Mouse (Mus musculus) spleen, postnatal 10 days (tissue): ENCODE data around the gene Cblb.
A peak's percentile ranks its signal among the peaks of the same experiment; 100 is the strongest.

Source experiments
- DNase-seq, 2 experiments: peaks; one replicate each; pipeline ENCODE4 v3.0.0; 2021 to 2022; ENCODE audit warnings: low spot score in 2 of 2

The Cblb gene

DNA sequence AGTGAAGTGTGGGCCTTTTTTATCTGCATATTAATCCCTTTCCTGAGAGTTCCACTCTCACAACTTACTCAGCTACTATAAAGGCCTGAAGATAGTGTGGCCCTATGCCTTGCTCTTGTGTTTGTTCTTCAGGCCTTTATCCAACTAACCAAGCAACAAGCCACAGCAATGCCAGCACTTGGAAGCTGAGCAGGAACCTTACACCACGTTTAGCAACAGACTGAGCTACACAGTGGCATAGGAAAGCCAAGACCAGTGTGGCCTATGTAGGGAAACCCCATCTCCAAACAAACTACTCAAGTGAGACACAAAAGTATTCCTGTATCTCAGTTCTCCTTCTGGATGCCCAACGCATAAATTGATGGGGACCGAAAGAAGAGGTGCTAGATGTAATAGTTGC, 163.8 kb downstream of the Cblb start:
- no peak for DNase-seq

- no peak for DNase-seq
These were observed 169.1 kb downstream of the Cblb start for GRCm38 (mm10) chr16:52200107-52200506.

DNA sequence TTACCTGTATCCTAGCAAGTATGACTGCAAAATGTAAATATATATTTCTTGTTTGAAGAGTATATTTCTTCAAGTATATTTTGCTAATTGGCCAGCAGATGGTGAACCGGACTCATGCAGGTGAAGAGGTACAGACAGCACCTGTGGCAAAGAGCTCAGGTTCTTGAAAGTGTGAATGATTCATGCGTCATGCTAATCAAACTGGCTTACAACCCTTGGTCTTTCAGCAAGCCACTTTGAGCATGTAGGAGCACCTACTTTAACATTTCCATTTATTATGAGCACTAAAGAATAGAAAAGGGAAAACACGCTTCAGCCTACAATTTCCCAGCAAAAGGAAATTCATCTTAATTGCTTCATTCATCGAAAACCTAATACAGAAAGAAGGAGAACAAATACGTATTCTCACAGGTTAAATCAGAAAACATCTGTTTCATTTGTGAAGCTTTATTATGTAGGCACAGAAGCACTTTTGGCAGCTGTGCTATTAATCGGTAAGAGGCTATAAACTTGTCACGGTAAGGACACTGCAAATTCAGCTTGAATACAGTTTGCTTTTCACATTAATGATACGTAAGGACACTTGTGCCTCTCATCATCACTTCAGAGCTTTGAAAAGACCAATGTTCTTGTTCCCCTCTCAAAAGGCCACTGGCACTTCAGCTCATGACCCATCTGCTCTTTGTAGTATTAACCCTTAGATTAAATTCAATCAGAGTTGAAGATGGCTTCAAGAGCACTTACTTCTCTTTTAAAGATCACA, 180.0 kb downstream of the Cblb start:
- no peak for DNase-seq

GRCm38 (mm10) chr16:52219069-52219468, 188.0 kb downstream of the Cblb start:
- DNase-seq = peak in 1 of 2 experiments; percentile 28

- no peak for DNase-seq
These were observed 191.9 kb downstream of the Cblb start for GRCm38 (mm10) chr16:52222896-52223295.

DNA sequence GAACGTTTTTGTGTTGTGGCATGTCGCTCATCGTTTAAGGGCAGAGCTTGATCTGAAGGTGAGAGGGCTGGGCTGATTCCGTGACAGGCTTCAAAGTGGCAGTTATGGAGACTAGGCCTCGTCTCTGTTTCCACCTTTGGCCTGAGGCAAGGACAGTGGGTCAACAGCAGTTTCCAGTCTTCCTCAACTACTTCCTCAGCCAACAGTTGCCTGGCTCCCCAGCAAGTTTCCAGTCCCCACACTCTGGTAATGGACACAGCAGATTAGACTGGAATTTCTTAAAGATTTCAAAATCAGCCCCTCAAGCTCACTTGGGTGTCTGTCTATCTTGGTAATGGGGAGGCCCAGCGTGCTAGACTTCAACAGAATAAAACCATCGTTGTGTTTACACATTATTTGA, 198.4 kb downstream of the Cblb start:
- no peak for DNase-seq

DNA sequence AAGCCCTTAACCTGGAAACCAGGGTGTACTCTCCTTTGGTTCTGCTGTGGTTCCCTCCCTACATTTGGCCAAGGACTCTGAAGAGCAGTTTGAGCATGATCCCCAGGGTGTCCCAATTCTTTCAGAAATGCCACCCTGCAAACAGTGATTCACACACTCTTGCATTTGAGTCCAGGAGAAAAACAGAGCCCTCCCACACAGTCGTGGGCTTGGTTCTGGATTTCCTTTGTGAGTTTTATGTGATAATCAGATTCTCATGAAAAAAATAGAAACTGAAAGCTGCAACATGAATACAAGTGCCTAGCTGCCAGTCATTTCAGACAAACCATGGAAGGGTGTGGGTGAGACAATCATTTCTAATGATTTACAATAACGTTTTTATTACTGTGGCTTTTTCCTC, 198.9 kb downstream of the Cblb start:
- no peak for DNase-seq

GRCm38 (mm10) chr16:52242144-52242543, 211.1 kb downstream of the Cblb start:
- DNase-seq = no peak

DNA sequence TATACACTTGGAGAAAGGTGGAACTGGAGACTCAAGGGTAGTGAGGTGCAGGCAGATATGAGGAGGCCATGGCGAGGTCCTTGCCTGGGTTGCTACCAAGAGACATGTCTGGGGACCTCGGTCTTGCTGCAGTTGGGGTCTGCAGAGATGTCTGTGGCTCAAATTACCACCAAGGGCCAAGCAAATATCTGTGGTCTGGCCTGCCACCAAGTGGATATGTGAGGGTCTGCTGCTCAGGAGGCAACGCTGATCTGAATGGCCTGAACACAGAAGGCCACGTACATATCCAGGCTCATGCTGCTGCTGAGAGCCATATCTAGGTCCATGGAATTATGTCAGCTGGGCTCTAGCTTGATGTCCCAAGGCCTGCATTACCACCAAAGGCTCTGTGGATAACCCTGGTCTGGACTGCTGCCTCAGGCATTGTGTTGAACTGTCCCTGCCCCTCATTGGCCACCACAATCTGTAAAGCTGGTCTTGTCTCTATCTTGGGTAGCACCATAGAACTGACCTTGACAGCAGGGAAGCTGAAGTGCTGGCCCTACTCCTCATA, 212.5 kb downstream of the Cblb start:
- DNase-seq = no peak

DNA sequence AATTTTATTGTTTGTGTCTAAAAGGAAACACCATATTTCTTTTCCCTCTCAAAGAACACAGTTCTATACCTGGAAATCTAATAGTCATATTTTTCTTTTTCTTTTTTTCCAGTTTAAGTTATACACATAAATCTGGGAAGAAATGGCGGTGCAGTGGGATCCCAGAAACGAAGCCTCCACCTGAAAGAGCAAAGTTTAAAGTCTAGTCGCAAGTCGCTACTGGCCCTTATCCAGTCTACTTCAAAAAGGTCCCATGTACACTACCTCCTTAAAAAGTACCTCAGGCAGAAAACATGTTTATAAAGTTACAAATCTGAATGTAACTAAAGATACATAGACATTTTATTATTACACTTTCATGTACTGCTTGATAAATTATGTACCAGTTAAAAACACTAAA, 219.2 kb downstream of the Cblb start:
- DNase-seq = no peak

GRCm38 (mm10) chr16:52250935-52251334, 219.9 kb downstream of the Cblb start:
- DNase-seq = no peak
